7 mouse cellular contexts compared by ENCODE assay signal in genomic region chr11:69900471-69901405, GRCm38 (mm10). TPM values are rescaled to one million over a fixed set of nuclear protein-coding genes. Genes with fewer than 3 reads are reported as not detected.
DNase-seq lines count a peak whose midpoint lies in the region; ATAC-seq lines count a peak whose summit lies in the region.

TSS of gene 2810408A11Rik (minus strand) at chr11:69900987.
TSS of gene Neurl4 (plus strand) at chr11:69901072.

- peak within 1 kb of the TSS; percentile 96 for H3K9ac ChIP-seq in intestine, embryonic 16.5 days (ENCODE audit: low read depth, low read length)
- H3K9ac ChIP-seq in midbrain, embryonic 11.5 days (ENCODE audit: low read length), result peak within 1 kb of the TSS; percentile 95

- ATAC-seq in intestine, embryonic 16.5 days, result peak; percentile 96
- ATAC-seq in midbrain, embryonic 11.5 days (ENCODE audit: low FRiP score), result peak; percentile 93

- DNase-seq in adrenal gland, adult 8-10 months, result peak; percentile 89
- peak; percentile 94 for DNase-seq in embryo, embryonic 11.5 days (ENCODE audit: low read depth, low spot score)
- peak; percentile 68 to 86 for DNase-seq in gastrocnemius, postnatal 4 days (ENCODE audit: low spot score in 2 of 2)
- peak; percentile 87 to 88 for DNase-seq in left cerebral cortex, postnatal 36 days (ENCODE audit: low spot score in 2 of 2)
- DNase-seq in midbrain, embryonic 11.5 days (ENCODE audit: low spot score, missing footprints), result peak; percentile 98
- DNase-seq in skeletal muscle tissue, adult 2 months (ENCODE audit: low read depth, low spot score), result peak; percentile 92

- no peaks in the 10 kb centered on the region for H3K9me3 ChIP-seq in intestine, embryonic 16.5 days (ENCODE audit: control insufficient read depth, low read length)
- no peaks in the 10 kb centered on the region for H3K9me3 ChIP-seq in midbrain, embryonic 11.5 days (ENCODE audit: control insufficient read depth, low read length)

- H3K4me3 ChIP-seq in intestine, embryonic 16.5 days (ENCODE audit: low read length), result peak within 1 kb of the TSS; percentile 82
- H3K4me3 ChIP-seq in midbrain, embryonic 11.5 days (ENCODE audit: low read depth, low read length), result peak within 1 kb of the TSS; percentile 98

- under 1% methylated on average over 38 of the region's 38 CpGs for WGBS in intestine, embryonic 16.5 days
- whole genome bisulfite sequencing in midbrain, embryonic 11.5 days, result under 1% methylated on average over 38 of the region's 38 CpGs

- peak within 1 kb of the TSS; percentile 96 for H3K27ac ChIP-seq in intestine, embryonic 16.5 days (ENCODE audit: low read length)
- H3K27ac ChIP-seq in midbrain, embryonic 11.5 days (ENCODE audit: low read depth, low read length), result peak within 1 kb of the TSS; percentile 86

- no peaks in the 10 kb centered on the region for H3K27me3 ChIP-seq in intestine, embryonic 16.5 days (replicated peaks; ENCODE audit: control insufficient read depth, insufficient read depth, low read length)
- no peaks in the 10 kb centered on the region for H3K27me3 ChIP-seq in midbrain, embryonic 11.5 days (ENCODE audit: control insufficient read depth, insufficient read depth, low read length)

- H3K4me1 ChIP-seq in intestine, embryonic 16.5 days (ENCODE audit: control insufficient read depth, insufficient read depth, low read length), result peaks cover 11% of the 10 kb centered on the region; the same call in 1 of the 2 replicates
- peaks cover 22% of the 10 kb centered on the region for H3K4me1 ChIP-seq in midbrain, embryonic 11.5 days (ENCODE audit: control insufficient read depth, insufficient read depth, low read length)

- intact Hi-C loops in left cerebral cortex, postnatal 36 days (cut with DNase I), result loop anchor here (1.0 to 5.0 kb wide), 3 partner anchors 21 to 218 kb away; partner anchors contain the start of genes Eif5a, Nlgn2, Senp3 and Tmem256

- peak within 1 kb of the TSS; percentile 96 for H3K4me2 ChIP-seq in intestine, embryonic 16.5 days (ENCODE audit: low read depth, low read length)
- peak within 1 kb of the TSS; percentile 99 for H3K4me2 ChIP-seq in midbrain, embryonic 11.5 days

- H3K36me3 ChIP-seq in intestine, embryonic 16.5 days (ENCODE audit: control insufficient read depth, insufficient read depth, low read length), result peaks cover 11% of the 10 kb centered on the region
- H3K36me3 ChIP-seq in midbrain, embryonic 11.5 days (ENCODE audit: control insufficient read depth, insufficient read depth, low read length), result peaks cover 10% of the 10 kb centered on the region

RNA-seq across cellular contexts. Expression of gene 2810408A11Rik, which starts in this region (rescaled TPM):
- total RNA-seq in adrenal gland, adult 8-10 months (2022), result 1 to 10 TPM in 1 of 4 experiments, under 1 TPM in 3; 0.23 to 2.4 (median 0.71) TPM
- 1 to 10 TPM; 3.2 to 4.1 TPM for total RNA-seq in gastrocnemius, postnatal 4 days (2021)
- polyA plus RNA-seq in intestine, embryonic 16.5 days (2015; fragmentation: Nextera tagmentation; extraction: Ambion mirVana), result 4.7 and 5.4 TPM in 2 replicates
- under 1 TPM in 1 of 2 experiments, not detected in 1; 0.64 TPM for total RNA-seq in left cerebral cortex, postnatal 36 days (2021)
- 15.3 and 17.8 TPM in 2 replicates for polyA plus RNA-seq in midbrain, embryonic 11.5 days (2014; fragmentation: Nextera tagmentation; extraction: Ambion mirVana)

RNA-seq across cellular contexts. Expression of gene Neurl4, which starts in this region (rescaled TPM):
- 10 to 100 TPM; 36.4 to 71.4 (median 51.5) TPM for total RNA-seq in adrenal gland, adult 8-10 months (2022)
- 10 to 100 TPM; 32.3 to 36.9 TPM for total RNA-seq in gastrocnemius, postnatal 4 days (2021)
- 7.1 and 10.1 TPM in 2 replicates for polyA plus RNA-seq in intestine, embryonic 16.5 days (2015; fragmentation: Nextera tagmentation; extraction: Ambion mirVana)
- total RNA-seq in left cerebral cortex, postnatal 36 days (2021), result 100 to 1,000 TPM; 114 to 121 TPM
- 15.6 and 16.3 TPM in 2 replicates for polyA plus RNA-seq in midbrain, embryonic 11.5 days (2014; fragmentation: Nextera tagmentation; extraction: Ambion mirVana)

Comparison
In these comparisons a context has a peak if more than half of its experiments do, and no peak if none do; other contexts are left out.
1. Peak in every context shown above with its lines: DNase-seq, ATAC-seq, H3K4me3 ChIP-seq and H3K27ac ChIP-seq.